Mouse (Mus musculus): Measurements from ENCODE around the gene Adgrb2.

Adgrb2 gene

GRCm38 (mm10) chr4:129987825-129988504 is 3.3 kb downstream of the Adgrb2 start:
- no peak for DNase-seq

- no peak for DNase-seq
Observed at GRCm38 (mm10) chr4:129989925-129990324, 5.3 kb downstream of the Adgrb2 start.

- DNase-seq = no peak
Observed at GRCm38 (mm10) chr4:129992720-129993119, 8.1 kb downstream of the Adgrb2 start.

- DNase-seq = peak; percentile 15
Observed at GRCm38 (mm10) chr4:129993213-129993612, 8.5 kb downstream of the Adgrb2 start.

GRCm38 (mm10) chr4:129993944-129994695 is 9.4 kb downstream of the Adgrb2 start:
- DNase-seq = peak; percentile 61

GRCm38 (mm10) chr4:129994728-129995127 is 10.1 kb downstream of the Adgrb2 start:
- peak; percentile 59 for DNase-seq

GRCm38 (mm10) chr4:129995255-129995654 is 10.6 kb downstream of the Adgrb2 start:
- DNase-seq = peak; percentile 54

GRCm38 (mm10) chr4:129996015-129996414 is 11.3 kb downstream of the Adgrb2 start:
- no peak for DNase-seq

GRCm38 (mm10) chr4:129998124-129998523 is 13.5 kb downstream of the Adgrb2 start:
- DNase-seq = peak; percentile 85

GRCm38 (mm10) chr4:130001710-130002109 is 17.0 kb downstream of the Adgrb2 start:
- DNase-seq = no peak

GRCm38 (mm10) chr4:130002157-130002556 is 17.5 kb downstream of the Adgrb2 start:
- peak; percentile 75 for DNase-seq

- peak; percentile 65 for DNase-seq
Observed at GRCm38 (mm10) chr4:130005593-130005992, 20.9 kb downstream of the Adgrb2 start.

- DNase-seq = no peak
Observed at GRCm38 (mm10) chr4:130006533-130006932, 21.9 kb downstream of the Adgrb2 start.

GRCm38 (mm10) chr4:130009043-130009442 is 24.4 kb downstream of the Adgrb2 start:
- DNase-seq = no peak

- DNase-seq = no peak
Observed at GRCm38 (mm10) chr4:130010723-130011122, 26.1 kb downstream of the Adgrb2 start.

GRCm38 (mm10) chr4:130012234-130012633 is 27.6 kb downstream of the Adgrb2 start:
- no peak for DNase-seq

- peak; percentile 90 for DNase-seq
Observed at GRCm38 (mm10) chr4:130013111-130013510, 28.4 kb downstream of the Adgrb2 start.

- no peak for DNase-seq
Observed at GRCm38 (mm10) chr4:130016010-130016409, 31.3 kb downstream of the Adgrb2 start.

GRCm38 (mm10) chr4:130017036-130017674 is 32.5 kb downstream of the Adgrb2 start:
- no peak for DNase-seq

GRCm38 (mm10) chr4:130022952-130023351 is 38.3 kb downstream of the Adgrb2 start:
- DNase-seq = no peak

GRCm38 (mm10) chr4:130023511-130024231 is 39.0 kb downstream of the Adgrb2 start:
- peak; percentile 85 for DNase-seq

GRCm38 (mm10) chr4:130025544-130025943 is 40.9 kb downstream of the Adgrb2 start:
- DNase-seq = no peak

GRCm38 (mm10) chr4:130031146-130031545 is 46.5 kb downstream of the Adgrb2 start:
- DNase-seq = no peak
